ENCODE assay signal across 24 mouse cellular contexts in genomic region chr5:86068451-86068850, GRCm38 (mm10). TPM values are rescaled to one million over a fixed set of nuclear protein-coding genes. Genes with fewer than 3 reads are reported as not detected.
DNase-seq lines count a peak whose midpoint lies in the region; ATAC-seq and TF ChIP-seq lines count a peak whose summit lies in the region.
"Had no signal": no experiment of that assay in that cellular context is flagged by ENCODE, and none has a peak within 500 bp of the region (broad histone marks: within the 10 kb centered on the region; RNA-seq: fewer than 3 reads in every experiment).

No protein-coding gene starts in this region.

- H3K9me3 ChIP-seq in intestine, postnatal 0 days (ENCODE audit: control insufficient read depth): no peaks in the 10 kb centered on the region
- H3K9me3 ChIP-seq in forebrain, embryonic 12.5 days: no peaks in the 10 kb centered on the region
- H3K9me3 ChIP-seq: forebrain, embryonic 15.5 days; hindbrain, embryonic 12.5 days; intestine, embryonic 15.5 days; kidney, embryonic 15.5 days; midbrain, embryonic 13.5 days; neural tube, embryonic 15.5 days had no signal

- ATAC-seq in granulocyte monocyte progenitor cell, adult 5-6 weeks (replicated peaks; ENCODE audit: poor library complexity, severe bottlenecking): peak; percentile 23
- ATAC-seq in intestine, postnatal 0 days: no peak
- no peak for ATAC-seq in forebrain, embryonic 12.5 days (ENCODE audit: low FRiP score)
- ATAC-seq: activated CD4-positive, CD25-positive, alpha-beta regulatory T cell, adult 4 months; forebrain, embryonic 15.5 days; intestine, embryonic 15.5 days; midbrain, embryonic 13.5 days; Patski had no signal

- TF ChIP-seq CTCF in spleen, adult 2 months (IDR thresholded peaks at IDR 0.05; ENCODE audit: extremely low read depth, insufficient read depth, insufficient read length, insufficient replicate concordance): no peak
- no peak for TF ChIP-seq CTCF in intestine, postnatal 0 days (IDR thresholded peaks at IDR 0.05; ENCODE audit: low read depth)

- H3K36me3 ChIP-seq in spleen, adult 2 months (ENCODE audit: control insufficient read depth, insufficient read depth, low read length): no peaks in the 10 kb centered on the region
- no peaks in the 10 kb centered on the region for H3K36me3 ChIP-seq in intestine, postnatal 0 days (ENCODE audit: control insufficient read depth, insufficient read depth)
- H3K36me3 ChIP-seq in forebrain, embryonic 12.5 days (replicated peaks): no peaks in the 10 kb centered on the region
- H3K36me3 ChIP-seq: forebrain, embryonic 15.5 days; hindbrain, embryonic 12.5 days; intestine, embryonic 15.5 days; kidney, embryonic 15.5 days; midbrain, embryonic 13.5 days; neural tube, embryonic 15.5 days had no signal

- no peak overlapping the region for H3K4me3 ChIP-seq in spleen, adult 2 months (ENCODE audit: extremely low read depth, insufficient read depth, insufficient read length)
- H3K4me3 ChIP-seq in intestine, postnatal 0 days (ENCODE audit: low read depth, low read length): no peak overlapping the region
- no peak overlapping the region for H3K4me3 ChIP-seq in forebrain, embryonic 12.5 days (replicated peaks)
- H3K4me3 ChIP-seq: erythroblast, embryonic 14.5 days; forebrain, embryonic 15.5 days; hindbrain, embryonic 12.5 days; intestine, embryonic 15.5 days; kidney, embryonic 15.5 days; midbrain, embryonic 13.5 days; myocyte; neural tube, embryonic 15.5 days had no signal

- peaks cover 5% of the 10 kb centered on the region for H3K4me1 ChIP-seq in spleen, adult 2 months (ENCODE audit: control insufficient read depth, insufficient read depth, insufficient read length)
- no peaks in the 10 kb centered on the region for H3K4me1 ChIP-seq in intestine, postnatal 0 days (replicated peaks; ENCODE audit: control insufficient read depth, insufficient read depth, low read length)
- H3K4me1 ChIP-seq in forebrain, embryonic 12.5 days: peaks cover 10% of the 10 kb centered on the region

- no peak overlapping the region for H3K4me2 ChIP-seq in intestine, postnatal 0 days (replicated peaks; ENCODE audit: low read depth)
- H3K4me2 ChIP-seq in forebrain, embryonic 12.5 days: no peak overlapping the region
- H3K4me2 ChIP-seq: forebrain, embryonic 15.5 days; hindbrain, embryonic 12.5 days; intestine, embryonic 15.5 days; kidney, embryonic 15.5 days; midbrain, embryonic 13.5 days; neural tube, embryonic 15.5 days had no signal

- no peak overlapping the region for H3K9ac ChIP-seq in intestine, postnatal 0 days (ENCODE audit: low read depth, low read length)
- no peak overlapping the region for H3K9ac ChIP-seq in forebrain, embryonic 12.5 days
- H3K9ac ChIP-seq: forebrain, embryonic 15.5 days; hindbrain, embryonic 12.5 days; intestine, embryonic 15.5 days; kidney, embryonic 15.5 days; liver, embryonic 14.5 days; midbrain, embryonic 13.5 days; neural tube, embryonic 15.5 days had no signal

- peak; percentile 42 to 69 for DNase-seq in adrenal gland, adult (ENCODE audit: inconsistent age in 2 of 2, low spot score in 1 of 2)
- no peak for DNase-seq in adrenal gland, adult 18-20 months (ENCODE audit: low spot score in 2 of 2)
- no peak for DNase-seq in spleen, adult 2 months (ENCODE audit: low read depth in 1 of 2, low spot score in 2 of 2)
- DNase-seq in spleen, postnatal 36 days (ENCODE audit: low spot score in 2 of 2): no peak
- DNase-seq in cerebellum, postnatal 10 days: no peak
- DNase-seq: cerebellum, postnatal 25 days; left cerebral cortex, postnatal 4 days; lung, postnatal 14 days had no signal

- TF ChIP-seq POLR2A in spleen, adult 2 months (IDR thresholded peaks at IDR 0.05; ENCODE audit: low read depth, low read length): no peak

- H3K27ac ChIP-seq in spleen, adult 2 months (ENCODE audit: insufficient read depth, low read length): peak overlapping the region; percentile 24; the same call in 1 of the 2 replicates
- H3K27ac ChIP-seq in intestine, postnatal 0 days (ENCODE audit: low read depth, low read length): no peak overlapping the region
- no peak overlapping the region for H3K27ac ChIP-seq in forebrain, embryonic 12.5 days
- H3K27ac ChIP-seq: forebrain, embryonic 15.5 days; hindbrain, embryonic 12.5 days; intestine, embryonic 15.5 days; kidney, embryonic 15.5 days; liver, embryonic 14.5 days; midbrain, embryonic 13.5 days; neural tube, embryonic 15.5 days had no signal

- 44% methylated on average over 3 of the region's 3 CpGs for WGBS in spleen, adult 2 months
- 77% methylated on average over 3 of the region's 3 CpGs for WGBS in intestine, postnatal 0 days
- WGBS in forebrain, embryonic 12.5 days: 85% methylated on average over 3 of the region's 3 CpGs

- no peaks in the 10 kb centered on the region for H3K27me3 ChIP-seq in spleen, adult 2 months (ENCODE audit: control insufficient read depth, insufficient read depth, low read length)
- H3K27me3 ChIP-seq in intestine, postnatal 0 days (replicated peaks; ENCODE audit: control insufficient read depth, insufficient read depth, low read length): no peaks in the 10 kb centered on the region
- no peaks in the 10 kb centered on the region for H3K27me3 ChIP-seq in forebrain, embryonic 12.5 days
- H3K27me3 ChIP-seq: CH12.LX; forebrain, embryonic 15.5 days; hindbrain, embryonic 12.5 days; intestine, embryonic 15.5 days; kidney, embryonic 15.5 days; midbrain, embryonic 13.5 days; neural tube, embryonic 15.5 days had no signal

RNA-seq across cellular contexts. Expression of gene Cenpc1, which starts 3.1 kb away (rescaled TPM):
- total RNA-seq in adrenal gland, adult 18-20 months (2021): 10 to 100 TPM; 10.6 to 13.0 TPM
- 3.2 and 5.7 TPM in 2 replicates for polyA plus RNA-seq in spleen, adult 2 months (2012; rRNA removed)
- 26.7 and 28.7 TPM in 2 replicates for total RNA-seq in granulocyte monocyte progenitor cell, adult 5-6 weeks (2014; fragmentation: Nextera tagmentation)
- 43.5 and 46.1 TPM in 2 replicates for total RNA-seq in granulocyte monocyte progenitor cell, adult 5-6 weeks (2017)
- polyA plus RNA-seq in intestine, postnatal 0 days (2015; fragmentation: Nextera tagmentation; extraction: Ambion mirVana): 10.0 and 10.4 TPM in 2 replicates
- 54.4 and 55.7 TPM in 2 replicates for polyA plus RNA-seq in forebrain, embryonic 12.5 days (2016; fragmentation: Nextera tagmentation; extraction: Ambion mirVana)

RNA-seq across cellular contexts. Expression of gene Stap1, which starts 3.1 kb away (rescaled TPM):
- 1 to 10 TPM in 1 of 2 experiments, under 1 TPM in 1; 0.70 to 1.1 TPM for total RNA-seq in adrenal gland, adult 18-20 months (2021)
- polyA plus RNA-seq in spleen, adult 2 months (2012; rRNA removed): 6.2 and 7.2 TPM in 2 replicates
- 23.6 and 25.4 TPM in 2 replicates for total RNA-seq in granulocyte monocyte progenitor cell, adult 5-6 weeks (2014; fragmentation: Nextera tagmentation)
- total RNA-seq in granulocyte monocyte progenitor cell, adult 5-6 weeks (2017): 43.1 and 63.2 TPM in 2 replicates
- 0.39 and 0.42 TPM in 2 replicates for polyA plus RNA-seq in intestine, postnatal 0 days (2015; fragmentation: Nextera tagmentation; extraction: Ambion mirVana)
- 0.06 and 0.31 TPM in 2 replicates for polyA plus RNA-seq in forebrain, embryonic 12.5 days (2016; fragmentation: Nextera tagmentation; extraction: Ambion mirVana)
- total RNA-seq: left cerebral cortex, adult 18-20 months; left cerebral cortex, postnatal 4 days had no signal
- polyA plus RNA-seq: erythroblast, embryonic 14.5 days; Patski had no signal

Comparison
In these comparisons a context has a peak if more than half of its experiments do, and no peak if none do; other contexts are left out.
1. DNase-seq: peak in adrenal gland, adult (2 of 2); none in adrenal gland, adult 18-20 months (0 of 2), spleen, adult 2 months (0 of 2), spleen, postnatal 36 days (0 of 2) and cerebellum, postnatal 10 days (0 of 2).